Mouse (Mus musculus) lung, postnatal 0 days (tissue): ENCODE measurements at regions not wholly inside any gene's neighbourhood (a gene's known extent, or its start where the extent isn't known, plus 50 kb on each side); places are given as distances from the start of the nearest gene placed in this dataset.

ENCODE experiments used
- CTCF ChIP-seq: IDR thresholded peaks from 2 replicates; pipeline ENCODE4 v1.5.1; 2016; ENCODE audit warnings: antibody characterized with exemption, mild to moderate bottlenecking
- EP300 ChIP-seq: IDR thresholded peaks from 2 replicates; pipeline ENCODE4 v1.6.1; 2016; ENCODE audit warnings: antibody characterized with exemption, mild to moderate bottlenecking, control low read depth

DNA sequence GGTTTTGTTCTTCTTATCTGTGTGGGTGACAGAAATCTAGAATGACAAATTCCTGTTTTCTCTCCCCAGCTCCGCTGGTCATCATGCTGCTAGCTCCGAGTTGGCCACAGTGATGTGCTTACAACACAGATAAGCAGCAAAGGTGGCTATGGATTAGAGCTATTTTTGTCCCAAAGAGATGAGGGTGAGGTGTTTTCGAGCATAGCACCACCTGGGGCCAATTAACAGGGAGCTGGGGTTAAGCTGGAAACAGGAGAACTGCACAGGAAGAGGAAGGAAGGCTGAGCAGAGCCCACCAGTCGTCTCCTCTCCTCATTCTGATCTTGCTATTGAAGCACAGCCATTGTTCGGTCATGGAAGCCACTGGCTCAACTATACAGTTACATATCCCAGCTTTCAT lies 92.3 kb upstream of the Map1b start:
- no peak for TF ChIP-seq CTCF
- TF ChIP-seq EP300, result no peak
